Mouse (Mus musculus): ENCODE measurements around the gene Ephx1.
"Not testable (repeated sequence)": the region's sequence is repeated elsewhere in the genome, so short reads cannot be mapped to it uniquely, and the experiment has no call there.

The Ephx1 gene

DNA sequence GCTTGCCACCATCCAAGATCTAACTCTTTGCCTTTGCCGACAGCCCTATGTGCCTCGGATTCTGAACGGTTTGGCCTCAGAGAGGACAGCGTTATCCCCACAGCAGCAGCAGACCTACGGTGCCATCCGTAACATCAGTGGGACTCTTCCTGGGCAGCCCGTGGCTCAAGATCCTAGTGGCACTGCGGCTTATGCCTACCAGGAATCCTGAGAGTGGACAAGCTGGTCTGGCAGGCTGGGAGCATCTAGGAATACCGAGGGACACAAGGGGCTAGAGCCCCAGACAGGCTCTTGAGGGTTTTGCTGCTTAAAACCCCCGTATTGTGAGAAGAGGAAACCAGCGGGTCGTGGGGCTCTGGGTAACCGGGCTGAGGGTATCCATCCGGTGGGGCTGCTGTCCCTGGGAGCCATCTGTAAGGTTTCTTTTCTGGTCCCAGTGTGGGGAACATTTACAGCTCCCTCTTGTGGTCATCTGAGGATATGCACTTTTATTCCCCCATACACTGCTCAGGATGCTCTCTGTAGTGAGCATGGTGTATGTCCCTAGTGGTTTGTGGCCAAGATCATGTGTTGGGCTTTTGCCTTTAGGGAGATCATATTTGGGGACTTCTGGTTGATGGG is 46.5 kb downstream of the Ephx1 start:
- no peak for DNase-seq (ENCODE audit: low spot score)

DNA sequence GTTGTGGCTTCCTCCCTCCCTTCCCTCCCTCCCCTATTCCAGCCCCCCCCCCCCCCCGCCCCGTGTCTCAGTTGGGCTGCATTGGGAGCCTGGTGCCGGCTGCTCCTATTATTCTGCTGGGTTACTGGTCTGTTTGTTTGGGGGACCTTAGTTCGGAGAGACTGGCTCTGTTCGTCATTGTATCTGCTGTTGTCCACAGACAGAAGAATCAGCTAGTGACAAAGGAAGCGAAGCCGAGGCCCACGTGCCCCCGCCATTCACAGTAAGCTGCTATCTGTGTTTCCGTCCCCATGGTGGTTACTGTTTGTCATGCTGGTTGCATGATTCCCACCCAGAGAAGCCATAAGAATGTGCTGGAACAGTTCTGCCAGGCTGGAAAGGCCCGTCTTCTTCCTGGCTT is 47.8 kb downstream of the Ephx1 start:
- DNase-seq (ENCODE audit: low spot score) = no peak

DNA sequence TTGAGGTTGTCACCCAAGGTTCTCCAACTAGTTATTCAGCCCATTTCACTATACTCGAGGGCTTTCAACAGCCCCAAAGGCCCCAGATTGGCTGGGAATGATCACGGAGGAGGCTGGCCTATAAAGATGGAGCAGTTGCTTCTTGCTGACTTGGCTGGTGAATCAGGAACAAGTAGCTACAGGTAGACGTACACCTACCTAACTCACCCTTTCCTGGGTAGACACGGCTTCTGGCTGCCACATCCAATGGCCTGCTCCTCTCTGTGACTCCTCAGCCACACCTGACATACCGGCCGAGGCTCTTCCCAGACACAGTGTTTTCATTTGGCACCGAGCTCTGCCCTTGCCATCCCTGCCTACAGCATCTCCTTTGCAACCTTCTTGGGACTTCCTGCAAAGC is 53.4 kb downstream of the Ephx1 start:
- DNase-seq (ENCODE audit: low spot score) = no peak

DNA sequence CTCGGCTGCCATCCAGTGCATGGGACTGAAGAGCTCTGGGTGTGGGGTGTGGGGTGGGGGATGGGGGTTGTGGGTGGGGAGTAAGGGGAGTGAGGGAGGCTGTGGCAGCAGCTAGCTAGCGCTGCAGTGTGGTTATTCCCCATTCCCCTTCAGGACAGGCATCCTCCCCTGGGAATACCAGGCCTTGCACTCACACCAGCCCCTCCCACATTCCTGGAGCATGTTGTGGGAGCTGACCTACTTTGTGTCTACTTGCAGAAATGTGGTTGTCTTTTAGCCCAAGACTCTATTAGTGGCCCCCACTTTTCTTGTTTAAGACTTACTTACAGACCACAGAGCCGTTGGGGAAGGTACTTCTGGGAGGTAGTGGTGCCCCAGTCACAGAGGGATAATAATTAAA is 54.2 kb downstream of the Ephx1 start:
- no peak for DNase-seq (ENCODE audit: low spot score)

DNA sequence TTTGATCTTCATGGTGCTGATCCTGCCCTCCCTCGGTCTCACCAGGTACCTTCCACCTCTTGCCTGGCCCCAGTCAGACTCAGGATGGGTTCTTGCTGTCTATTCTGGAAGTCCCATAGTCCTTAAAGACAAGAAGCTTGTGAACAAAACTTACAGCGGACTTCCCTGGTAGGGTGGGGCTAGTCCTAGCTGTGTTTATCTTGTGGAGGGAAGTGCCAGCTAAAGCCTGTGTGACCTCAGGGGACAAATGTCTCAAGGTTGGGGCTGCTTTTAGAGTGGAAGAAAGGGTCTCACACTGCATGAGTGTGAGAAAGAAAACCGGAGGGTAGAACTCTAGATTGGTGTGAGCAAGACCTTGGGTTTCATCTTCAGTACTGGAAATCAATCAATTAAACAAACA is 54.9 kb downstream of the Ephx1 start:
- DNase-seq (ENCODE audit: low spot score) = no peak

DNA sequence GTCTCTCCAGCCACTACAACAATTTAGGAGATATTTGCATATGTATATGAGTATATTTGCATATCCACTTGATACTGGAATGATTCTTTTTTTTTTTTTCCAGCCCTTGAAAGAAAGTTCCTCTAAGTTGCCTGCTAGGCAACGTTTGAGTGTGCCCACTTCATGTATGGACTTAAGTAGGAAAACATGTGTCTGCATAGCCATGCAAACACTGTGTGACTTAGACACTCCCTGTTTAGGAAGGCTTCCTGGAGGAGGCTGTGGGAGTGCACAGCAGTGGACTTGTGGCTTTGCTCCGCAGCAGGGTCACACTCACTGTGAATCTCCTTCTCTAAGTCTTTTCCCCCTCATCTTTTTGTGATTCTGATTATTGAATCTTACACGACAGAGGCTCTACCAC is 61.9 kb downstream of the Ephx1 start:
- no peak for DNase-seq (ENCODE audit: low spot score)

DNA sequence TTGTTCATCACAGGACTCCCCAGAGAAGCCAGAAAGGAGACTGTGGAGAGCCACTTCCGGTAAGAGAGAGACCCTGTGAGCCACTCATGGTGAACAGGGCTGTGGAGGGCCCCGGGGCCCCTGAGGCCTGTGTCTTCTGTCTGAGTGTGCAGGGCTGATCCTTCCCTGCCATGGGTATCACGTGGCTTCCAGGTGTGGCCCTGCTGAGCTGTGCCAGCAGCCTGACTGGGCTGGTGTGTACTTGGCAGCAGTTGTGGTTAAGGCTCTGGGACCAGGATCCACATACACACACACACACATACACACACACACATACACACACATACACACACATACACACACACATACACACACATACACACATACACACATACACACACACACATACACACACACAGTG is 62.7 kb downstream of the Ephx1 start:
- no peak for DNase-seq (ENCODE audit: low spot score)

DNA sequence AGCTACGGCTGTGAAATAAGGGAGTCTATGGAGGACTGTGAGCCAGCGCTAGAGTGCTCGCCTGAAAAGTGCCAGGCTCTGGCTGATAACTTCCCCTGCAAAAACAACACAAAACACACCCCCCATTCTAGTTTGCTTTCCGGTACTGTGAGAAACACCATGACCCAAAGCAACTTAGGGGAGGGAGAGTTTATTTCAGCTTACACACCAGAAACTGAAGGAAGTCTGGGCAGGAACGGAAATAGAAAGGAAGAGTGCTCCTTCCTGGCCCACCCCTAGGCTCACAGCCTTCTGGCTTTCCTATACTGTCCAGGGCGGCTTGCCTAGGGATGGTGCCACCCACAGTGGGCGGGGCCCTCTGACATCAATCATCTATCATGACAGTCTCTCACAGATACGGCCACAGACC is 63.7 kb downstream of the Ephx1 start:
- DNase-seq (ENCODE audit: low spot score) = no peak

DNA sequence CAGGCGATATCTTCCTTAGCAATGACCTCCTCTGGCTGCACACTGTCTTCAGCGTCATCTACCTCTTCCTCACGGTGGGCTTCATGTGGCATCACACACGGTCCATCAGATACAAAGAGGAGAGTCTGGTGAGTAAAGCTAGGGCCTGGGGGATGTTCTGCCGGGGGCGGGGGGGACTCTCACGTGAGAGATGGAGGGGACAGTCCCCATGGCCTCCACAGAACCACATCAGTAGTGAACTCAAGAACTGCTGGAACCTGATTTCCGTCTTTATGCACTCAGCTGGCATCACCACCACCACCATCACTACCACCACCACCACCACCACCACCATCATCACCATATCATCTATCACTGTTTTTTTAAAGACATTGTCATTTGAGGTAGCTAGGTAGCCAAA is 64.3 kb downstream of the Ephx1 start:
- DNase-seq (ENCODE audit: low spot score) = no peak

DNA sequence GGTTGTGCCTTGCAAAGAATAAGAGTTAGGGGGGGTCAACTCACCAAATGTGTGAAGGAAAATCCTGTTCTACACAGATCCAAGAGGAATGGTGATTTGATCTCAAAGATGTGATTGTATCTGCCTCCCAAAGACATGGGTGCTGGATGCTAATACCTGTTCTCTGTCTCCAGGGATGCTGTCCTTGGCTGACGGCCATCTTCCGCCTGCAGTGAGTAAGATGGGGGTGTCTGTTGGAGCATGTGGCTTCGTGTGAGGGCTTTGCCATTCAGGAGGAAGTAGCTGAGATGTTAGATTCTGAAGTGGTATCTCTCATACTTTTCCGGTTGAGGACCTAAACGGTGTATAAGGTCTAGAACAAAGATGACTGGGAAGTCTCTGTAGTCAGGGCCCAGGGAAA is 67.9 kb downstream of the Ephx1 start:
- no peak for DNase-seq (ENCODE audit: low spot score)

DNA sequence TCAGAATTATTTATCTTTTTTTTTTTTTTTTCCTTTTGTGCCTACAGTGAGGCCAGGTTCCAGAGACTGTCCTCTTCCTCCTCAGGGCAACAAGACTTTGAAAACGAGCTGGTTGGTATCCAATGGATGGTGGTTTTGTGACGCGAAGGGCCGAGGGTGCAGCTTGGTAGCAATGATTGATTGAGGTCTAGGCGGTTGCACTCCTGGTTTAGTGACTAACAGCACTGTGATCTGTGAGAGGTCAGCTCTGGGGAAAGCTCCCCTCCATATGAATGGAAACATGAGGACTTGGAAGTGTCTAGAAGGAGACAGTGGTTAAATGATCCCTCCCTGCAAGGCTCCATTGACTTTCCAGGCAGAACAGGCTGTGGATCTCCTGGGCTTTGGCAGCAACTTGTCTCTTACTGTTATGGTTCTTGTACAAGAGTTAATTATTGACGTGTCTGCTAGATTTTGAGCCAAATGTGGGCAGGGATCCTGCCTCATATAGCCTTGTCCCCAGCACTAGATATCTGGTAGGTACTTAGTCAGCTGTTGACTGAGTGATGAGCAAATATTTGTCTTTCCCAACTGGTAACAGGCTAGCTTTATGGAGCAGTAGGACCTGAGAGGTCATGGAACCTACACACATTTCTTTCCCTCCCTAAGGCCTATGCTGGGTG is 68.5 kb downstream of the Ephx1 start:
- no peak for DNase-seq (ENCODE audit: low spot score)

DNA sequence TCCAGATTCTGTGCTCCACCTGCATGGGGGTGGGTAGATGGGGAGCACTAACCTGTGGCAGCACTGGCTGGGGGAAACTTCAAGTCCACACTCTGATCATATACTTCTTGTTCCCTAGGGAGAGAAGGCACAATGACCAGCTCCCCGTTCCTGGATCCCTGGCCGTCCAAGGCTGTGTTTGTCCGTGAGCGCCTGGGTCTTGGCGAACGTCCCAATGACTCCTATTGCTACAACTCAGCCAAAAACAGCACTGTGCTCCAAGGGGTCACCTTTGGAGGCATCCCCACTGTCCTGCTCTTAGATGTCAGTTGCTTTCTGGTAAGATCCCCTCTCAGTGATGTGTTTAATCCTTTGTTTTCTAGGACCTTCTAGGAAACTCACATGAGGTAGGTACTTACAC is 74.3 kb downstream of the Ephx1 start:
- DNase-seq (ENCODE audit: low spot score) = no peak

DNA sequence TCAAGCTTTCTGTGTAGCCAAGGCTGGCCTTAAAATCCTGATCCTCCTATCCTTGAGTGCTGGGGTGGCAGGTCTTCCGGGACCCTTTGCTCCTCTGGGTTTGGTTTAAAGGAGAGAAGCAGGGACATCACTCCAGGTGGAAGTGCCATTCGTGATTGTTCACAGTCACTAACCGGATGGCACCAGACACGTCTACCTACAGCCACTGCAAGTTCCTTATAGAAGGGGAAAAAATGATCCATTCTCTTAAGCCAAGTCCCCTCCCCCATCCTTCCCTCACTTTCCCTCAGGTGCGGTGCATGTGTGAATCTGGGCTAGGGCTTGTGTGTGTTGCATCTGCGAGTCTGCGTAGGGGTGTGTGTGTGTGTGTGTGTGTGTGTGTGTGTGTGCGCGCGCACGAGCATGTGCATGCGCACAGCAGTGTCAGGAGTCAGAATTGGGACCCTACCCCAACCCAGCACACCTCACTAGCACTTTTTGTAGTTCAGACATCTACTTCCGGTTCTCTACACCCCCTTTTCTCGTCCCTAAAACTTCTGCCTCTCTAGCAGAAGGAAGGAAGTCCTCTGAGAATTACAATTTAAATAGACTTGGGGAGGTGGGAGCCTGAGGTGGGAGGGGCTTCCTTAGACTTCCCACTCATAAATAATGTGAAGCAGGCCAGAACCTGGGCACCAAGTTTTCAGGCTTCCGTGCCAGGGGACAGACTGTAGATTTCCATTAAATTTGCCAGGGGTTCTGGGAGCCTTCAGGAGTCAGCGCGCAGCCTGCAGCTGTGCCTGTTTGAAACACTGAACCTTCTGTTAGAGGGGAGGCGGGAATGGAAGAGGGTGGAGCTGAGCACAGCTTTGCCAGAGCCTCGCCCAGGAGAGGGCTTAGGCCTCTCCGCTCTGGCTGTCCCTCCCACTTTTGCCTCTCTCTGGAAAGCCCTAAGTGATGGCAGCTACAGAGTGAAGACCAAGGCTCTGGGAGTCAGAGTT is 75.4 kb downstream of the Ephx1 start:
- no peak for DNase-seq (ENCODE audit: low spot score)

DNA sequence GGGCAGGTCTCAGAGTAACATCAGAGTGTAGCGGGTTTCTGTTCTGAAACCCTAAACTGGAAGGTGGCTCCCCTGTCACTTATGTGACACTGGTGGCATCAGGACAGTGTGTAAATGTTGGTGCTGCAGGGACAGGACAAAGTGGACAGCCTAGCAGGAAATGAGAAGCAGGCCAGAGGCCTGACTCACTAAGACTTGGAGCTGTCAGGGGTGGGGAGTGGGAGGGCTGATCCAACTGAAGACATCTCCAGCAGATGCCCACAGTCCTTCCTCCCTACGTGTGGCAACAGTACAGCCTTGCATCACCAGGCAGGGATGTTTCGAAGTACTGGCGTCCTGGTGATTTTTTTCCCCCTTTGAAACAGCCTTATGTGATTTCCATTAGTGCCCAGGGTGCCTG is 76.2 kb downstream of the Ephx1 start:
- no peak for DNase-seq (ENCODE audit: low spot score)

DNA sequence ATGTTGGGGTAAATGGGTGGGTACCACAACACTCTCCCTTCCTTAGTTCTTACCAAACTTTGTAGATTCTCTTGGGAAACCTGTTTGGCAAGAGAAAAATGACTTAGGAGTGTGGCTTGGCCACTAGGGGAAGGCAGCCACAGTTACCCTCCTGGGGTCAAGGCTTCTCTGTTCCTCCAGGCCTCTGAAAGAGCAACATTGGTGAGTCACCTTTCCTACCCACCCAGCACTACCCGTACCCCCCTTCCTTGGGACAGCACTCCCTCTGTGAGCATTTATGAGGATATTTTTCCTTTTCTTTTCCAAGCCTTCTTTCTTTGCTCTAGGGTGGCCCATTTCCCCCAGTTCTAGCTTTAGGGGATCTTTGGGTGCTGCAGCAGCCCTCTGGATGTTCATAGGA is 76.8 kb downstream of the Ephx1 start:
- no peak for DNase-seq (ENCODE audit: low spot score)

DNA sequence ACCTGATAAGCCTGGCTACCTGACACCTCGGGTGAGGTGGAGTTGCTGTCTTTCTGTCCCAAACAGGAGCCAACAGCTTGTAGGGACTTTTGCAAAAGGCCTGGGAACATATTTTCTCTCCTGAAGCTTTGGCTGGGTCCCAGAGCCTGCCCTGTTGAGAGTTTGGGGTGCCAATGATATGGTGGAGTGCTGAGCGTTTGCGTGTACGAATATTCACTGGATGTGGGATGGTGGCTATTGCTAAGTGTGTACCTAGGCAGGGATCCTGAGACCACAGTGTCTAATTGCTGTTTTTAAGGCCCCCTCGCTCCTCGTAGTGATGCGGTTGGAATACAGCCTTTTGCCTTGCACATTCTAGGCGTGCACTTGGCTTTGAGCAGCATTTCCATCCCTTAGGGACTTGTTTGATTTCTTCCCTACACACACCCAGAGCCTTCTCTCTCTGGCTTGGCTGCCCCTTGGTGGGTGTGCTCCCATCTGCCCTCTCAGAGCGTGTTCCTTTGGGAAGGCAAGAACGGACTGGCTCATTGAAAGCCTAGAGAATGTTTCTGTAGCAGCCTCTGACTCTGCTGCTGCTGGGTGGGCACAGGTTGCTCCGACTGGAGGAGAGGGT is 77.6 kb downstream of the Ephx1 start:
- DNase-seq (ENCODE audit: low spot score) = no peak

DNA sequence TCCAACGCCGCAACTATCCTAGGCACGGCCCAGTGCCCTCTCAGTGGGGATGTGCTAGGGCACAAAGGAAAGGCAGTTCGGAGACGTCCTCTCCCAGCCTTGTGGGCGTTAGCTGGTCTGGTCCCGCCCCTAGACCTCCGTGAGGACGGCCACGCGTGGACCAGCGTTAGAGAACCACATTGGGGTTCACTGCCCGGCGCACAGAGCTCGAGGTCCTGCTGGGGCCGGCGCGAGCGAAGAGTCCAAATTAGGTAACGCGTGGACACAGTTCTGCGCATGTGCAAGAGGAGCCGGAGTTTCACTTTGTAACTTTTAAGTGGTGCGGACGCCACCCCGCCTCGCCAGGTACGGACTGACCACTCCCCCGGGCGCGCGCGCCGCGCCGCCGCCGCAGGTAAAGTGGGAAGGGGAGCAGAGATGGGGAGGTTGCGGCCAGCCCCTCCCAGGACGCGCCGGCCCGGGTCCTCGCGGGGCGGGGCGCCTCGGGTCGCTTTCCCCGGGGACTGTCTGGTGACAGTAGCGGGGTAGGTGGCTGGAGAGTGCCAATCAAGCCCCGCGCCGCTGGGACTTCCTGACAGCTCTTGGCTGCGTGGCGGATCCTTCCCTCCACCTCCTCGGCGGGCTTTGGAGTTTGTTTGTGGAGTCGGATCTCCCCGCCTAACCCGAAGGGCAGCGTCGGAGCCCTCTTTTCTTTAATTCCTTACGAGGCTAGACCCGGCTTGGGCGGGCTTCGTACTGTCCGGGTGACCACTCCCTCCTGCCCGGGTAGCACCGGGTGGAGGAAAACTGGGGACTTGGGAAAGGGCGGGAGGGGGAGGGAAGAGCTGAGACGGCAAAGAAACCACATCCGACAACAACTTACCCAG is 78.3 kb downstream of the Ephx1 start, which contains the start of gene Tmem63a:
TSS of gene Tmem63a (plus strand) at position 179 of the 866 bp plus-strand sequence.
- DNase-seq (ENCODE audit: low spot score) = peak; percentile 61

DNA sequence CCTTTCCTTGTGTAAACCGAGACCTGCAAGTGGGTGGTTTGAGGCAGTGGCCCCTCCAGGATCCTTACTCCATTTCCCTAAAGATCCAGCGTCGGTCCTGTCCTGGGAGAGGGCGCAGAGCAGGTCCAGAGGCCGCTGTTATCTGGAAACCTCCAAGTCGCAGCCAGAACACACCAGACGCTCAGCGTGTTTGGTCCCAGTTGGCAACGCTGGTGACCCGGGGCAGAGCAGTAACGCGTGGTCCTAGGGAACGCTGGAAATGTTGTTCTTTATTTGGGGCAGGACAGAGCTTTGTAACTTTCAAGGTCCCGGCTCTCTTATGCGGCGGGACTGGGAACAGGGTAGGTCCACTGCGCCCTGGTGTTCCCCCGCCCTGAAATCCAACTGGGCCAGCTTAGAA is 79.0 kb downstream of the Ephx1 start:
- peak; percentile 33 for DNase-seq (ENCODE audit: low spot score)

DNA sequence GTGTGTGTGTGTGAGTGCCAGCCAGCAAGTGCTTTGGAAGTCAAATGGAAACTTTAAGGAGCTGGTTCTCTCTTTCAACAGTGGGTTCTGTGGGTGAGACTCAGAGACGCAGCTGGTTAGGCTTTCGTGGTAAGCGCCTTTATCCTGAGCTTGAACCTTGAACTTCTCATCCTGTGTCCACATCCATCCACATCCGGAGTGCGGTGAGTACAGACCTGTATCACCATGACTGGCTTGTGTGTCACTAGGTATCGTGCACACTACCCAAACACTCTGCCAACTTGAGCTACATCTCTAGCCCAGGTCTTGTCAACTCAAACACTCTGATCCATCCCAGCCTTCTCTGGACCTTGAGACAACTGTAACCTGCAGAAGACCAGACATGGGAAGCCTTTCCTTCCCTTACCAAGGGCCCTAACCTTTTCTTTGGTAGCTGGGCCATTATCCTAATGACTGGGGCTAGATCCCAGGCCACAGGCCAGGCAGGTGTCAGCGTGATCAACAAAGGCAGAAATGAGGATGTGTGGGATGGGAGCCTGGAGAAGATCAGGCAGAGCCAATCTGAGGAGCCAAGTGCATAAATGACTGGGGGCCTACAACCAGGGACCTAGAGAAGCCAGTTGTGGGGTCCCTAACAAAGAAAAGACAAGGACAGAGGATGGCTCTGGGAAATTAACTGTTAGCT is 79.8 kb downstream of the Ephx1 start:
- DNase-seq (ENCODE audit: low spot score) = no peak

DNA sequence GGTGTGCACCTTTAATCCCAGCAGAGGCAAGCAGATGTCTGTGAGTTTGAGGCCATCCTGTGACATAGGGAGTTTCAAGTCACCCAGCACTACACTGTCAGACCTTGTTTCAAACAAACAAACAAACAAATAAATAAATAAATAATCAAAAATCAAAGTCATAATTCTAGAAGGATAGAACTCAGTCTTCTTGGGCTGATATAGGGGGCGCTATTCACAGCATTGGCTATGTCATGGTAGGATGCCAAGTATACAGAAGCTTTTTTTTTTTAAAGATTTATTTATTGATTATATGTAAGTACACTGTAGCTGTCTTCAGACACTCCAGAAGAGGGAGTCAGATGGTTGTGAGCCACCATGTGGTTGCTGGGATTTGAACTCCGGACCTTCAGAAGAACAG is 81.9 kb downstream of the Ephx1 start:
- not testable (repeated sequence) for DNase-seq (ENCODE audit: low spot score)

DNA sequence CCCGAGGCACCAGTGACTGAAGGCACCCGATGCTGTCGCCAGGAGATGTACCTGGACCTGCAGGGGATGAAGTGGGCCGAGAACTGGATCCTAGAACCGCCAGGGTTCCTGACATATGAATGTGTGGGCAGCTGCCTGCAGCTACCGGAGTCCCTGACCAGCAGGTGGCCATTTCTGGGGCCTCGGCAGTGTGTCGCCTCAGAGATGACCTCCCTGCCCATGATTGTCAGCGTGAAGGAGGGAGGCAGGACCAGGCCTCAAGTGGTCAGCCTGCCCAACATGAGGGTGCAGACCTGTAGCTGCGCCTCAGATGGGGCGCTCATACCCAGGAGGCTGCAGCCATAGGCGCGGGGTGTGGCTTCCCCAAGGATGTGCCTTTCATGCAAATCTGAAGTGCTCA is 83.1 kb downstream of the Ephx1 start:
- DNase-seq (ENCODE audit: low spot score) = not testable (repeated sequence)

Measured in ovary, postnatal 10 days (tissue).